Mouse (Mus musculus): ENCODE measurements at regions not wholly inside any gene's neighbourhood (a gene's known extent, or its start where the extent isn't known, plus 50 kb on each side); places are given as distances from the start of the nearest gene placed in this dataset.

DNA sequence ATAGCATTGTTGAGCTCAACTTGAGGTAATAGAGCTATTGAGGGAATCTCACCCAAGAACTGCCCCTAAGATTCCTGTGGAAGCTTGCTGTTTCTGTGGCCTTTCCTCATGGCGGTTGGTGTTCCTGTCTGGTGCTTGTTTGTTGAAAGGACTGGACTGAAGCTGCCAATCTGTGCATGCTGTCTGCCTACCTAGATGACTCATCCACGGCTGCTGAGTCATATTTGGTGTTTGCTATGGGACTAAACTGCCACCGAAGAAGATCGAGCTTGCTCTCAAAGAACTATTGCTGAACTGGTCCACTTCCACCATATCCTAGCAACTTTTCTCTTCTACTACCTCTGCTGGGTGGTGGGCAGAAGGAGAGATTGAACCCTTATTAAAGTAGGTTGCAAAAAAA, 122.7 kb upstream of the Irx2 start:
- no peak for DNase-seq (ENCODE audit: low read depth, low spot score)

DNA sequence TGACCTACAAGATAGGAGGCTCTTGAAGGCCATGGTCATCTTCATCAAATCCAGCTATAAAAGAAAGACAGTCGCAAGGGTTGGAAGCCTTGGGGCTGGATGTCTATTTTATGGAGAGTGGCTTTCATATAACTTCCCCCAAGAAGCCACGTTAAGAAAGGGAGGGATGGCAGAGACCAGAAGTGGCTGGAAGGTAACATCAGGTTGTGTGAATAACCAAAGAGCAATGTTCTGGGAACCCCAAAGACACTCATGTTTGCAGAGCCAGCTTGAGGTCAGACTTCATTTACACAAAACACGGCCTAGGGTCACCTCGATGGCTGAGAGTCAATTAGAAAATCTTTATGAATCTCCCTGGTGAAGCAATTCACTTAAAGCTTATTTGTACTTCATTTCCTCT, 90.0 kb upstream of the Irx2 start:
- DNase-seq (ENCODE audit: low read depth, low spot score), result no peak

DNA sequence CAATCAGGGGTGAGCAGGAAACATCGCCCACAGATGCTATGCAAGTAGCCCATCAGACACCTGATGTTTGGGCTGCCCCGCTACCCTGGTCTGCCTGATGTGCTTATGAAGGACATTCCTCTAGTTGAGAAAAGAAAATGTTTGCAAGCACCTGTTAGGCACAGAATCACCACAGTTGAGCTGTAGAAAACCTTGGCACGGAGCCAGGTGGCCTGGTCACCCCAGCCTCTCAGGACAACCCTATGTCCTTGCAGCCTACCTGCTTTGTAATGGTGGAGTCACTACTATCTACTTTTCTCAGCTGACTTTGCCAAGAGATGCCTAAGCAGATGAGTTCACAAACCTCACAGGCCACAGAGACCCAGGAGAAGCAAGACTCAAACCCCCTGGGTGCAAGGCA, 86.9 kb upstream of the Irx2 start:
- no peak for DNase-seq (ENCODE audit: low read depth, low spot score)

DNA sequence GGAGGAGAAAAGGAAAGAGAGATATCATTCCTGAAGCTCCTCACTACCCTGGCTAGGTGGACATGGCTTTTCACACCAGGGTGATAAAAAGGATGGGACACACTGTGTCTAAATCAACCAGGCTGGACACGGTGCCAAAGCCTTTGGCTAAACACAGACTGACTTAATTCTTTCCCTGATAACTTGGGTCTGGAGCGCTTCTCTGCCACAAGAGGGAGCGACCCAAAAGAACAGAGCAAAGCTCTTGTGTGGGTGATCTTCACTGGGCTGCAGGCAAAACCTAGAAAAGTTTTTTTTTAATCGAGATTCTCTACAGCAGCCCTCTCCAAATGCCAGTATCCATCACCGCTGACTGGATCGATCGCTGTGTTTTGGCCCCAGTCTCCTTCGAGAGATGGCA, 70.7 kb upstream of the Irx2 start:
- DNase-seq (ENCODE audit: low read depth, low spot score), result peak; percentile 5

DNA sequence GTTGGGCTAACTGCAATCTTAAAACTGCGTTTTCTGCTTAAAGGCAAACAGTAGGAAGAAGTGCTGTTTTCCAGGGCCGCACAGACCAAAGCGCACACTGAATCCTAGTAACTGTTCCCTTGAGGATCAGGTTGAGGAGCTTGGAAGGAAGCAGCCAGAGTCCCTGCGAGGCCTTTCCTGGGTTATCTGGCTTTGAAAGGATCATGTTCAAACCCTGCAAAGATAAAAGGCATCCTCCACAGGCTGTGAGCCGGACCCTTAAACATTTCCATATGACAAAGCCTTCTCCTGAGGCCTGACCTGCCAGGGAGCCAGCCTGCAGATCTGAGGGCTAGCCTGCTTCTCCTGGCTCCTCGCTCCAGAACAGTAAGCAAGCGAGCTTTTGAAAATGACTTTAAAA, 56.7 kb upstream of the Irx2 start:
- DNase-seq (ENCODE audit: low read depth, low spot score), result no peak

GRCm38 (mm10) chr13:72572846-72573245, 55.8 kb upstream of the Irx2 start:
- no peak for DNase-seq (ENCODE audit: low read depth, low spot score)

- DNase-seq (ENCODE audit: low read depth, low spot score), result peak; percentile 8
These were observed 54.5 kb upstream of the Irx2 start for GRCm38 (mm10) chr13:72574126-72574525.

- no peak for DNase-seq (ENCODE audit: low read depth, low spot score)
These were observed 52.1 kb upstream of the Irx2 start for GRCm38 (mm10) chr13:72576485-72576884.

DNA sequence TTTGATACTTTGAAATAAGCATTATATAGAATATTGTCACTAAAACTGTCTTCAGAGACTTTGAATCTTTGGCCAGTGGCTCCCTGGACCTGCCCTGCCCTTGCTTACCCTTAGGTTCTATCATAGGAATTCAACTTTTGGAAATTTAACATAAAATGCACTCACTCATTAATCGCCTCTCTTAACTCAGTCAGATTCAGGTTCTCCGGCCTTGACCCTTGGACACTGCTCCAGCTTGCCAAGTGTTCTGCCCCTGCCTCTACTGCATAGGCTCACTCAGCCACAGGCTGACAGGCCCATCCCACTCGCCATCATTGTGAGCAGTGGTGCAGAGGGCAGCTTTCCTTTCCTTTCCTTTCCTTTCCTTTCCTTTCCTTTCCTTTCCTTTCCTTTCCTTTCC, 50.2 kb upstream of the Irx2 start:
- no peak for DNase-seq (ENCODE audit: low read depth, low spot score)
